Mouse (Mus musculus) small intestine, adult 2 months (tissue): ENCODE results near the gene Irgc1.
"Not testable (repeated sequence)": the region's sequence is repeated elsewhere in the genome, so short reads cannot be mapped to it uniquely, and the experiment has no call there.

Experiments
- CTCF ChIP-seq: fragments of 200-500 bp; IDR thresholded peaks from 2 replicates; pipeline ENCODE4 v1.5.1; 2012; ENCODE audit warnings: low read depth, mild to moderate bottlenecking, control low read depth, inconsistent platforms, low read length, moderate library complexity, mixed read lengths; ENCODE audit not compliant: insufficient replicate concordance, insufficient read length; ENCODE audit errors: extremely low read depth
- POLR2A ChIP-seq: fragments of 200-500 bp; IDR thresholded peaks from 2 replicates; pipeline ENCODE4 v1.6.1; 2012; ENCODE audit warnings: low read depth, mild to moderate bottlenecking, control low read depth, inconsistent platforms, low read length, moderate library complexity

GRCm38 (mm10) chr7:24483291-24483690, 31.2 kb upstream of the Irgc1 start:
- TF ChIP-seq CTCF, POLR2A: not testable (repeated sequence)
